Mouse (Mus musculus) lung, adult 2 months (tissue): ENCODE data around the gene Ndufa6. TPM values are rescaled to one million over a fixed set of nuclear protein-coding genes. Genes with fewer than 3 reads are reported as not detected.

Experiments
- DNase-seq: peaks from one replicate; pipeline ENCODE4 v3.0.0; 2022
- H3K4me1 ChIP-seq: fragments of 200-500 bp; 2 replicates; pipeline ENCODE4 v1.6.1; 2011; ENCODE audit warnings: low read length; ENCODE audit not compliant: control insufficient read depth, insufficient read depth
- H3K4me3 ChIP-seq: fragments of 200-500 bp; replicated peaks from 2 replicates; pipeline ENCODE3; 2011; ENCODE audit warnings: low read depth, mild to moderate bottlenecking, control low read depth, low read length; ENCODE audit errors: extremely low read depth
- CTCF ChIP-seq: fragments of 200-500 bp; IDR thresholded peaks from 2 replicates; pipeline ENCODE4 v1.5.1; 2011; ENCODE audit warnings: mild to moderate bottlenecking, low read length, control low read depth; ENCODE audit not compliant: insufficient read depth
- POLR2A ChIP-seq: fragments of 200-500 bp; IDR thresholded peaks from 2 replicates; pipeline ENCODE4 v1.6.1; 2011; ENCODE audit warnings: low read depth, mild to moderate bottlenecking, control low read depth, low read length, borderline replicate concordance; ENCODE audit errors: extremely low read depth
- WGBS: fragments of 180-500 bp; shearing (Covaris S2); methylation state at CpG from one replicate; pipeline ENCODE4 v1.1.7; 2018; 5-methylcytosine and 5-hydroxymethylcytosine counted together
- polyA plus RNA-seq: library from polyadenylated mRNA; depleted of rRNA; stranded (reverse); fragments of >200 nt; gene quantifications from 2 replicates; pipeline ENCODE4 v1.2.3, GENCODE M21; 2012; rRNA removed

The Ndufa6 gene
- polyA plus RNA-seq, 1 experiment: 183 TPM

DNA sequence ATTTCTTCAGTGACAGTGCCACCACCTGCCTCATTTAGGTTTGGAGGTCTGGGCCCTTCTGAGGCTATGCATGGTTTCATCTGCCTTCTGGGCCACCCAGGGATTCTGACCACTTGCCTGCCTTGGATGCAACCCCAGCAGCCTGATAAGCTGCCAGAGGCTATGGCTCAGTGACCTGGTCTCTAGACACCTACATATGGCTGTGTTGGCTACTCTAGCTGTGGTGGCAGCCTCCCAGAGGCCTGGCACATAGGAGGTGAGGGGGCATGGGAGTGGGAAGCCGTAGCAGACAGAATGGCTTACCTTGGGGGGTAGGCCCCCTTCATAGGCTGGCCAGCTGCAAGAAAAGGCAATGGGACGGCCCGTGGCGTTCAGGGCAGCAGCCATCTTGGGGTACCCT, 18.9 kb downstream of the Ndufa6 start:
- no peak overlapping the region for H3K4me3 ChIP-seq
- peaks cover 6% of the 10 kb centered on the region for H3K4me1 ChIP-seq
- no peak for DNase-seq
- 97% methylated on average over 4 of the region's 4 CpGs for WGBS
- TF ChIP-seq POLR2A (no peak), CTCF (no peak)

DNA sequence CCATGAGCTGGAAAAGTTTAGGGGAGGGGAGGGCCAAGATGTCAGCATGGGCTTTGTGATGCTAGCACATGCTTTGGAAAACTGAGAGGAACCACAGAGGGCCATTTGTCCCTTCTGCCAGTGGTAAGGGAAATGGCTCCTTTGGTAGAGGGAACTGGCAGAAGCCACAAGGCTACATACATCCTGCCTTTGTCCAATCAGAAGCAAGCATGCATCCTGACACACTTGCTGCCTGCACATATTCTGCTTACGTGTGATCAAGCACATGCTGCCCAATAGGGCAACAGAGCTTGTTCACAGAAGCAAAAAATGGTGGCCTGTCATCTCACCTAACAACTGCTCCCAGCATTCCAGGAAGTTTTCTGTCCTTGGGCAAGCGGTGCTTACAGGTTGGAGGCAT, 28.7 kb downstream of the Ndufa6 start:
- no peaks in the 10 kb centered on the region for H3K4me1 ChIP-seq
- no peak overlapping the region for H3K4me3 ChIP-seq
- TF ChIP-seq POLR2A (no peak), CTCF (no peak)
- WGBS: 70% methylated on average over 2 of the region's 2 CpGs
- DNase-seq: no peak

DNA sequence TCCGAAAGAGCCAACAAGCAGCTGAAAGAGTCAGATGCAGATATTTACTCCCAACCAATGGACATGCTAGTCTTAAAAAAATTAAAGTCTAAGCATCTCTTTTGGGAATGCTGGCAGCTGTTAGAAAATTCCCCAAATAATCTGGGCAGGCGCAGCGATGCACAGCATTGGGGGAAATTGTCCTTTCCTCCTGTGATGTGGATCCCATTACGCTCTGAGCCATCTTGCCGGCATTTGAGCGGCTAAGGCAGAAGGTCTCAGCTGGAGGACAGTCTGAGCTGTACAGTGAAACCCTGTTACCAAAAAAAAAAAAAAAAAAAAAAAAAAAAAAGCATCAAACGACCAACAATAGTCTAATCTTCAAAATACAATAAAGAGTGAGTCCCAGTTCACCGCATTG, 31.9 kb downstream of the Ndufa6 start:
- no peak for DNase-seq
- Histone ChIP-seq H3K4me1 (no peaks in the 10 kb centered on the region), H3K4me3 (no peak overlapping the region)
- no peak for TF ChIP-seq CTCF
- no peak for TF ChIP-seq POLR2A
- 80% methylated on average over 8 of the region's 8 CpGs for WGBS

DNA sequence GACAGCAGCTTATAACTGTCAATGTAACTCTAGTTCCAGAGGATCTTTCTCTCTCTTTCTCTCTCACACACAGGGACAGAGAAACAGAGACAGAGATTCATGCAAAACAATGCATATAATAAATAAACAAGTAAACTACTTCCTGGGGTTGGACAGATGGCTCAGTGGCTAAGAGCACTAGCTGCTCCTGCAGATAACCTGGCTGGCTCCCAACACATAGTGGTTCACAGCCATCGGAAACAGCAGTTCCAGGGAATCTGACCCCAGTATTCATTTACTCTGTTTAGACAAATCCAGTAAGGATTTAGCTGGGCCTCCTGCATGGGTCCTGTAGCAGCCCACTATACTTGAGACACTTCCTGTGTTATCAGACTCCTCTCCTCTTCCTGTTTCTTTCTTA, 34.5 kb downstream of the Ndufa6 start:
- Histone ChIP-seq H3K4me3 (no peak overlapping the region), H3K4me1 (no peaks in the 10 kb centered on the region)
- no peak for DNase-seq
- WGBS: 44% methylated on average over 1 of the region's 1 CpGs
- TF ChIP-seq POLR2A: no peak
- TF ChIP-seq CTCF: no peak

DNA sequence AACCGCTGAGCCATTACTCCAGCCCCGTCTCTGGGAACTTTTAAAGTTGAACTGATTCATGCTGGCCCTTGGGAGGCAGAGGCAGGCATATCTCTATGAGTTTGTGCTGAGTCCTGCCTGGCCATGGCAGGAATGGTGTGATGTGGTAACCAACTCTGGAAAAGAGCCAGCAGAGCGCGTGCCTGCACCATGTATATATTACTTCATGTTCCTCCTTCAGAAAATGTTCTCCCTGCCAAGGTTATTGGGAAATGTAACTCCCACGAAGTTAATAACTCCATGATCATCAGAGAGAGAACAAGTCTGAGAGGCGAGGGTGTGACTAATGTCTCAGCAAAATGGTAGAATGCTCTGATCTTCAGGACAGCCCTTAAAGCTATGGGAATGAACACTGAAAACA, 36.3 kb downstream of the Ndufa6 start:
- TF ChIP-seq POLR2A: no peak
- TF ChIP-seq CTCF: no peak
- WGBS: 63% methylated on average over 6 of the region's 6 CpGs
- no peak overlapping the region for H3K4me3 ChIP-seq
- no peak for DNase-seq
- no peaks in the 10 kb centered on the region for H3K4me1 ChIP-seq

DNA sequence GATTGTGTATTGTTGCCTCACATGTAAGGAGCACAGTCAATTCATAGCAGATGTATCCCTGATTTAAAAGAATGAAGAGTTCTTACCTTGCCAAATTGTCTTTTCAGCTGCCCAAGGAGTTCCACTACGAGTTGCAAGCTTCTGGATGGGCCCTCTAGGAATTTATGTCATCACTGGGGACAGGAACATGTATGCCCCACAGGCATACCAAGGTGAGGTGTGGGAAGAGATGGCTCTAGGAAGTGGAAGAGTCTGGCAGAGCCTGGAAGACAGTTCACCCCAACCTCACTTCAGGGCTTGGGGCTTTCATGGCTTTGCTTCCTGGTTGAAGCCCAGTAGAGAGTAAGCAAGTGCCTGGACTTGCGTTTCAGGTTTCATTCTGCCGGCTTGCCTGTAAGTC, 45.7 kb downstream of the Ndufa6 start:
- H3K4me1 ChIP-seq: no peaks in the 10 kb centered on the region
- no peak for DNase-seq
- TF ChIP-seq CTCF: no peak
- no peak for TF ChIP-seq POLR2A
- no peak overlapping the region for H3K4me3 ChIP-seq
- 67% methylated on average over 3 of the region's 3 CpGs for WGBS

DNA sequence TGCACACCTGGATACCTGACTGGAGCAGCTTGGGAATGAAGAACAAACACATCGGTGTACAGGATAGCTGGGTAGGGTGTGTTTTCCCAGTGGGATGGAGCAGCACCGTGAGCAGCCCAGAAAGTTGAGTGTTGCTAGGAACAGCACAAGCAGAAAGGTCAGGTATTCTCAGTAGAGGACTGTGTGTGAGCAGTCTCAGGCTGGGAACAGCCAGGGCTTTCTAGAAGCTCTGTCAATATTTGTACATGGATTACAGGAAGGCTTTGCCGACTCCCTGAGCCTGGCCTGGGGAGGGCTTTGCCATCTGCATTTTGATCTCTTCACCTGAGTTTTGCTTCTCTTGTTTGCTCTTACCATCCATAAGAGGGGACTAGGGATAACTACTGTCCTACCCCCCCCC, 47.0 kb downstream of the Ndufa6 start:
- TF ChIP-seq POLR2A: no peak
- H3K4me1 ChIP-seq: no peaks in the 10 kb centered on the region
- WGBS: 60% methylated on average over 3 of the region's 3 CpGs
- DNase-seq: no peak
- H3K4me3 ChIP-seq: no peak overlapping the region

Other genes starting within 250 kb of the Ndufa6 start
- 7.9 and 10.9 TPM in 2 replicates for gene Ccdc134, start 226.4 kb downstream of the Ndufa6 start, polyA plus RNA-seq
- 261 and 292 TPM in 2 replicates for gene Srebf2, start 207.1 kb downstream of the Ndufa6 start, polyA plus RNA-seq
- gene Shisa8, start 141.5 kb downstream of the Ndufa6 start, polyA plus RNA-seq: 0.40 and 1.00 TPM in 2 replicates
- gene Tnfrsf13c, start 130.0 kb downstream of the Ndufa6 start, polyA plus RNA-seq: 4.4 and 4.9 TPM in 2 replicates
- gene Cenpm, start 109.6 kb downstream of the Ndufa6 start, polyA plus RNA-seq: 1.8 and 3.4 TPM in 2 replicates
- not detected in 2 replicates for gene 1500009C09Rik, start 101.9 kb downstream of the Ndufa6 start, polyA plus RNA-seq
- 3.9 and 4.6 TPM in 2 replicates for gene Sept3, start 79.4 kb downstream of the Ndufa6 start, polyA plus RNA-seq
- not detected in 2 replicates for gene Wbp2nl, start 55.4 kb downstream of the Ndufa6 start, polyA plus RNA-seq
- 167 and 189 TPM in 2 replicates for gene Naga, start 15.4 kb downstream of the Ndufa6 start, polyA plus RNA-seq
- gene Pheta2, start 15.4 kb downstream of the Ndufa6 start, polyA plus RNA-seq: 1.8 and 2.4 TPM in 2 replicates
- 189 and 202 TPM in 2 replicates for gene Smdt1, start 15.4 kb downstream of the Ndufa6 start, polyA plus RNA-seq
- gene Cyp2d22, start 25.9 kb upstream of the Ndufa6 start, polyA plus RNA-seq: 84.6 and 90.2 TPM in 2 replicates
- gene Cyp2d11, start 39.7 kb upstream of the Ndufa6 start, polyA plus RNA-seq: not detected in 2 replicates
- gene Cyp2d10, start 52.9 kb upstream of the Ndufa6 start, polyA plus RNA-seq: 0.43 and 0.65 TPM in 2 replicates
- gene Cyp2d9, start 79.1 kb upstream of the Ndufa6 start, polyA plus RNA-seq: 0.97 and 1.3 TPM in 2 replicates
- 0.24 TPM in 1 of 2 replicates, not detected in the other for gene Cyp2d12, start 200.8 kb upstream of the Ndufa6 start, polyA plus RNA-seq